Mouse (Mus musculus) heart, adult 18-20 months (tissue): ENCODE measurements around the gene Zar1. TPM values are rescaled to one million over a fixed set of nuclear protein-coding genes. Genes with fewer than 3 reads are reported as not detected.
"Not testable (repeated sequence)": the region's sequence is repeated elsewhere in the genome, so short reads cannot be mapped to it uniquely, and the experiment has no call there.

Experiments
- DNase-seq, 2 experiments: peaks; one replicate each; pipeline ENCODE4 v3.0.0; 2021 to 2022; ENCODE audit warnings: mixed read lengths in 1 of 2
- long read RNA-seq, 2 experiments: library from polyadenylated mRNA; stranded (forward); transcript quantifications; one replicate each; pipeline ENCODE4 v2.0.0; 2021
- total RNA-seq, 2 experiments: library from RNA; stranded (reverse); gene quantifications; 2 replicates each; pipeline ENCODE4 v1.2.3; 2021

The Zar1 gene
- not detected for total RNA-seq
- long read RNA-seq, experiment 1: 0 reads
- long read RNA-seq, experiment 2: 0 reads

GRCm38 (mm10) chr5:72580970-72581332, at the start of gene Zar1:
Zar1 (minus strand) TSS chr5:72581254.
- DNase-seq: not testable (repeated sequence)

- DNase-seq: no peak
Observed at GRCm38 (mm10) chr5:72630026-72630425, 49.0 kb upstream of the Zar1 start.

GRCm38 (mm10) chr5:72621022-72621421, 40.0 kb upstream of the Zar1 start:
- no peak for DNase-seq

GRCm38 (mm10) chr5:72617413-72617812, 36.4 kb upstream of the Zar1 start:
- DNase-seq: no peak

- DNase-seq: no peak
Observed at GRCm38 (mm10) chr5:72603138-72603537, 22.1 kb upstream of the Zar1 start.

GRCm38 (mm10) chr5:72601006-72601405, 20.0 kb upstream of the Zar1 start:
- peak; percentile 47 to 73 for DNase-seq

GRCm38 (mm10) chr5:72587192-72587681, 6.2 kb upstream of the Zar1 start, which contains the start of gene Gm5868:
Gm5868 (minus strand) TSS chr5:72587551.
- no peak for DNase-seq

GRCm38 (mm10) chr5:72586667-72587191, 5.7 kb upstream of the Zar1 start:
- DNase-seq: not testable (repeated sequence)

GRCm38 (mm10) chr5:72586122-72586521, 5.1 kb upstream of the Zar1 start:
- not testable (repeated sequence) for DNase-seq

GRCm38 (mm10) chr5:72580088-72580969, 725 bp downstream of the Zar1 start:
- DNase-seq: not testable (repeated sequence)

- not testable (repeated sequence) for DNase-seq
Observed at GRCm38 (mm10) chr5:72579599-72579998, 1.5 kb downstream of the Zar1 start.

GRCm38 (mm10) chr5:72565621-72566020, 15.4 kb downstream of the Zar1 start:
- no peak for DNase-seq

GRCm38 (mm10) chr5:72563183-72563582, 17.9 kb downstream of the Zar1 start:
- not testable (repeated sequence) for DNase-seq

GRCm38 (mm10) chr5:72560976-72561628, 20.0 kb downstream of the Zar1 start:
- no peak for DNase-seq

- DNase-seq: peak; percentile 97 to 98
Observed at GRCm38 (mm10) chr5:72559544-72560049, 21.5 kb downstream of the Zar1 start, which contains the start of gene Nfxl1. Nfxl1 (minus strand) TSS chr5:72559684.

- no peak for DNase-seq
Observed at GRCm38 (mm10) chr5:72558716-72559526, 22.1 kb downstream of the Zar1 start.

GRCm38 (mm10) chr5:72556245-72556644, 24.8 kb downstream of the Zar1 start:
- peak in 1 of 2 experiments; percentile 21 for DNase-seq

- DNase-seq: no peak
Observed at GRCm38 (mm10) chr5:72551209-72551608, 29.8 kb downstream of the Zar1 start.

GRCm38 (mm10) chr5:72528896-72529295, 52.2 kb downstream of the Zar1 start:
- DNase-seq: peak in 1 of 2 experiments; percentile 32
